18 mouse cellular contexts compared by ENCODE assay signal in genomic region chr1:172539827-172540226, GRCm38 (mm10). TPM values are rescaled to one million over a fixed set of nuclear protein-coding genes. Genes with fewer than 3 reads are reported as not detected.
DNase-seq lines count a peak whose midpoint lies in the region; ATAC-seq lines count a peak whose summit lies in the region.
"Had no signal": no experiment of that assay in that cellular context is flagged by ENCODE, and none has a peak within 500 bp of the region (broad histone marks: within the 10 kb centered on the region; RNA-seq: fewer than 3 reads in every experiment).

No protein-coding gene starts in this region.

- no peaks in the 10 kb centered on the region for H3K36me3 ChIP-seq in limb, embryonic 12.5 days
- no peaks in the 10 kb centered on the region for H3K36me3 ChIP-seq in limb, embryonic 10.5 days
- H3K36me3 ChIP-seq in forebrain, embryonic 15.5 days, result no peaks in the 10 kb centered on the region
- H3K36me3 ChIP-seq in stomach, embryonic 16.5 days (ENCODE audit: control insufficient read depth, insufficient read depth, low read length), result no peaks in the 10 kb centered on the region
- H3K36me3 ChIP-seq: neural tube, embryonic 12.5 days had no signal

- H3K9me3 ChIP-seq in limb, embryonic 12.5 days, result no peaks in the 10 kb centered on the region
- H3K9me3 ChIP-seq in limb, embryonic 10.5 days (replicated peaks), result no peaks in the 10 kb centered on the region
- H3K9me3 ChIP-seq in forebrain, embryonic 15.5 days, result no peaks in the 10 kb centered on the region
- no peaks in the 10 kb centered on the region for H3K9me3 ChIP-seq in stomach, embryonic 16.5 days (replicated peaks; ENCODE audit: control insufficient read depth, low read length)
- H3K9me3 ChIP-seq: neural tube, embryonic 12.5 days had no signal

- 0 out of 2 replicates have a peak overlapping the region, but pooled peaks have one; percentile 29 for H3K27ac ChIP-seq in limb, embryonic 12.5 days
- no peak overlapping the region for H3K27ac ChIP-seq in limb, embryonic 10.5 days
- no peak overlapping the region for H3K27ac ChIP-seq in forebrain, embryonic 15.5 days (replicated peaks)
- H3K27ac ChIP-seq in stomach, embryonic 16.5 days (ENCODE audit: low read length), result no peak overlapping the region
- H3K27ac ChIP-seq: liver, embryonic 14.5 days; neural tube, embryonic 12.5 days had no signal

- no peak overlapping the region for H3K9ac ChIP-seq in limb, embryonic 12.5 days (replicated peaks)
- no peak overlapping the region for H3K9ac ChIP-seq in forebrain, embryonic 15.5 days (replicated peaks)
- H3K9ac ChIP-seq in stomach, embryonic 16.5 days (ENCODE audit: low read length), result no peak overlapping the region
- H3K9ac ChIP-seq: liver, embryonic 14.5 days; neural tube, embryonic 12.5 days had no signal

- no peak for DNase-seq in limb, embryonic 10.5 days (ENCODE audit: low spot score)
- no peak for DNase-seq in heart, adult 11 months
- no peak for DNase-seq in lung, postnatal 4 days
- DNase-seq: adrenal gland, postnatal 14 days; gastrocnemius, postnatal 14 days; heart, postnatal 14 days; kidney, postnatal 14 days had no signal

- WGBS in limb, embryonic 12.5 days, result 43% methylated on average over 6 of the region's 6 CpGs
- 76% methylated on average over 6 of the region's 6 CpGs for WGBS in limb, embryonic 10.5 days
- 32% methylated on average over 6 of the region's 6 CpGs for WGBS in forebrain, embryonic 15.5 days
- WGBS in stomach, embryonic 16.5 days, result 55% methylated on average over 6 of the region's 6 CpGs

- H3K4me2 ChIP-seq in limb, embryonic 12.5 days, result no peak overlapping the region
- H3K4me2 ChIP-seq in forebrain, embryonic 15.5 days (replicated peaks), result no peak overlapping the region
- no peak overlapping the region for H3K4me2 ChIP-seq in stomach, embryonic 16.5 days (ENCODE audit: low read depth, low read length)
- H3K4me2 ChIP-seq: neural tube, embryonic 12.5 days had no signal

- H3K4me3 ChIP-seq in limb, embryonic 12.5 days (replicated peaks), result no peak overlapping the region
- H3K4me3 ChIP-seq in limb, embryonic 10.5 days, result no peak overlapping the region
- H3K4me3 ChIP-seq in forebrain, embryonic 15.5 days, result no peak overlapping the region
- H3K4me3 ChIP-seq in stomach, embryonic 16.5 days (replicated peaks; ENCODE audit: low read length), result no peak overlapping the region
- H3K4me3 ChIP-seq: neural tube, embryonic 12.5 days had no signal

- peaks cover 4% of the 10 kb centered on the region; the same call in 1 of the 2 replicates for H3K27me3 ChIP-seq in limb, embryonic 12.5 days
- peaks cover 16% of the 10 kb centered on the region for H3K27me3 ChIP-seq in limb, embryonic 10.5 days (ENCODE audit: low read depth, poor library complexity, severe bottlenecking)
- H3K27me3 ChIP-seq in forebrain, embryonic 15.5 days, result no peaks in the 10 kb centered on the region
- no peaks in the 10 kb centered on the region for H3K27me3 ChIP-seq in stomach, embryonic 16.5 days (ENCODE audit: control insufficient read depth, insufficient read depth, low read length)
- H3K27me3 ChIP-seq: neural tube, embryonic 12.5 days had no signal

- H3K4me1 ChIP-seq in limb, embryonic 12.5 days (replicated peaks), result peaks cover 28% of the 10 kb centered on the region
- peaks cover 20% of the 10 kb centered on the region for H3K4me1 ChIP-seq in limb, embryonic 10.5 days
- H3K4me1 ChIP-seq in forebrain, embryonic 15.5 days, result peaks cover 10% of the 10 kb centered on the region; the same call in 1 of the 2 replicates
- no peaks in the 10 kb centered on the region for H3K4me1 ChIP-seq in stomach, embryonic 16.5 days (ENCODE audit: control insufficient read depth, insufficient read depth, low read length)

- ATAC-seq in limb, embryonic 12.5 days (ENCODE audit: insufficient number of reproducible peaks, insufficient read depth, low FRiP score, low TSS enrichment, low read depth), result 0 out of 2 replicates have a peak, but pooled peaks have one; percentile 2
- peak; percentile 18 for ATAC-seq in forebrain, embryonic 15.5 days (replicated peaks)
- ATAC-seq in megakaryocyte-erythroid progenitor cell, adult 5-6 weeks (replicated peaks; ENCODE audit: low FRiP score, low TSS enrichment, poor library complexity, severe bottlenecking), result 0 out of 2 replicates have a peak, but pooled peaks have one; percentile 16
- ATAC-seq in stomach, embryonic 16.5 days (ENCODE audit: insufficient read depth, low FRiP score), result peak; percentile 75; the same call in 1 of the 2 replicates
- ATAC-seq: intestine, postnatal 0 days; lung, postnatal 0 days had no signal

RNA-seq across cellular contexts. Expression of gene Vsig8, which starts 15.9 kb away (rescaled TPM):
- 0.18 TPM in 1 of 2 replicates, not detected in the other for polyA plus RNA-seq in limb, embryonic 12.5 days (2016; fragmentation: Nextera tagmentation; extraction: Ambion mirVana)
- polyA plus RNA-seq in limb, embryonic 10.5 days (2016; fragmentation: Nextera tagmentation; extraction: Ambion mirVana), result 0.13 TPM in 1 of 2 replicates, not detected in the other
- 0.14 and 0.20 TPM in 2 replicates for polyA plus RNA-seq in forebrain, embryonic 15.5 days (2015; fragmentation: Nextera tagmentation; extraction: Ambion mirVana)
- not detected in 2 replicates for total RNA-seq in megakaryocyte-erythroid progenitor cell, adult 5-6 weeks (2014; fragmentation: Nextera tagmentation)
- total RNA-seq in megakaryocyte-erythroid progenitor cell, adult 5-6 weeks (2017), result not detected in 2 replicates
- polyA plus RNA-seq in stomach, embryonic 16.5 days (2015; fragmentation: Nextera tagmentation; extraction: Ambion mirVana), result 1.6 and 2.5 TPM in 2 replicates
- total RNA-seq: adrenal gland, postnatal 14 days; gastrocnemius, postnatal 14 days had no signal
- polyA plus RNA-seq: embryonic facial prominence, embryonic 11.5 days; liver, embryonic 14.5 days had no signal

RNA-seq across cellular contexts. Expression of gene Cfap45, which starts 19.2 kb away (rescaled TPM):
- polyA plus RNA-seq in limb, embryonic 12.5 days (2016; fragmentation: Nextera tagmentation; extraction: Ambion mirVana), result 1.1 and 1.2 TPM in 2 replicates
- polyA plus RNA-seq in limb, embryonic 10.5 days (2016; fragmentation: Nextera tagmentation; extraction: Ambion mirVana), result 0.67 and 1.0 TPM in 2 replicates
- 1.9 and 3.1 TPM in 2 replicates for polyA plus RNA-seq in forebrain, embryonic 15.5 days (2015; fragmentation: Nextera tagmentation; extraction: Ambion mirVana)
- total RNA-seq in megakaryocyte-erythroid progenitor cell, adult 5-6 weeks (2014; fragmentation: Nextera tagmentation), result not detected in 2 replicates
- total RNA-seq in megakaryocyte-erythroid progenitor cell, adult 5-6 weeks (2017), result 0.75 TPM in 1 of 2 replicates, not detected in the other
- polyA plus RNA-seq in stomach, embryonic 16.5 days (2015; fragmentation: Nextera tagmentation; extraction: Ambion mirVana), result 2.6 and 3.1 TPM in 2 replicates

RNA-seq across cellular contexts. Expression of gene Tagln2, which starts 40.0 kb away (rescaled TPM):
- polyA plus RNA-seq in limb, embryonic 12.5 days (2016; fragmentation: Nextera tagmentation; extraction: Ambion mirVana), result 66.4 and 74.9 TPM in 2 replicates
- polyA plus RNA-seq in limb, embryonic 10.5 days (2016; fragmentation: Nextera tagmentation; extraction: Ambion mirVana), result 77.0 and 84.6 TPM in 2 replicates
- 46.6 and 52.7 TPM in 2 replicates for polyA plus RNA-seq in forebrain, embryonic 15.5 days (2015; fragmentation: Nextera tagmentation; extraction: Ambion mirVana)
- total RNA-seq in megakaryocyte-erythroid progenitor cell, adult 5-6 weeks (2014; fragmentation: Nextera tagmentation), result 244 and 269 TPM in 2 replicates
- 147 and 171 TPM in 2 replicates for total RNA-seq in megakaryocyte-erythroid progenitor cell, adult 5-6 weeks (2017)
- polyA plus RNA-seq in stomach, embryonic 16.5 days (2015; fragmentation: Nextera tagmentation; extraction: Ambion mirVana), result 377 and 446 TPM in 2 replicates

RNA-seq across cellular contexts. Expression of gene Slamf8, which starts 50.5 kb away (rescaled TPM):
- polyA plus RNA-seq in limb, embryonic 12.5 days (2016; fragmentation: Nextera tagmentation; extraction: Ambion mirVana), result 0.17 TPM in 1 of 2 replicates, not detected in the other
- polyA plus RNA-seq in limb, embryonic 10.5 days (2016; fragmentation: Nextera tagmentation; extraction: Ambion mirVana), result 0.11 TPM in 1 of 2 replicates, not detected in the other
- not detected in 2 replicates for polyA plus RNA-seq in forebrain, embryonic 15.5 days (2015; fragmentation: Nextera tagmentation; extraction: Ambion mirVana)
- not detected in 2 replicates for total RNA-seq in megakaryocyte-erythroid progenitor cell, adult 5-6 weeks (2014; fragmentation: Nextera tagmentation)
- total RNA-seq in megakaryocyte-erythroid progenitor cell, adult 5-6 weeks (2017), result not detected in 2 replicates
- 0.39 and 0.45 TPM in 2 replicates for polyA plus RNA-seq in stomach, embryonic 16.5 days (2015; fragmentation: Nextera tagmentation; extraction: Ambion mirVana)
- total RNA-seq: adrenal gland, postnatal 14 days; gastrocnemius, postnatal 14 days; layer of hippocampus, postnatal 25 days; left cerebral cortex, postnatal 36 days had no signal
- polyA plus RNA-seq: embryonic facial prominence, embryonic 11.5 days; neural tube, embryonic 12.5 days had no signal

RNA-seq across cellular contexts. Expression of gene Igsf9, which starts 58.2 kb away (rescaled TPM):
- 69.7 and 70.5 TPM in 2 replicates for polyA plus RNA-seq in limb, embryonic 12.5 days (2016; fragmentation: Nextera tagmentation; extraction: Ambion mirVana)
- 79.5 and 85.8 TPM in 2 replicates for polyA plus RNA-seq in limb, embryonic 10.5 days (2016; fragmentation: Nextera tagmentation; extraction: Ambion mirVana)
- polyA plus RNA-seq in forebrain, embryonic 15.5 days (2015; fragmentation: Nextera tagmentation; extraction: Ambion mirVana), result 74.0 and 78.3 TPM in 2 replicates
- total RNA-seq in megakaryocyte-erythroid progenitor cell, adult 5-6 weeks (2014; fragmentation: Nextera tagmentation), result not detected in 2 replicates
- 0.09 TPM in 1 of 2 replicates, not detected in the other for total RNA-seq in megakaryocyte-erythroid progenitor cell, adult 5-6 weeks (2017)
- 51.6 and 55.3 TPM in 2 replicates for polyA plus RNA-seq in stomach, embryonic 16.5 days (2015; fragmentation: Nextera tagmentation; extraction: Ambion mirVana)

Comparison
In these comparisons a context has a peak if more than half of its experiments do, and no peak if none do; other contexts are left out.
1. ATAC-seq: peak in every context shown above with its lines; median percentile 75 in stomach, embryonic 16.5 days; 18 in forebrain, embryonic 15.5 days; 16 in megakaryocyte-erythroid progenitor cell, adult 5-6 weeks; 2 in limb, embryonic 12.5 days.